Mouse (Mus musculus) heart, postnatal 25 days (tissue): Measurements from ENCODE around the gene Polg2. TPM values are rescaled to one million over a fixed set of nuclear protein-coding genes. Genes with fewer than 3 reads are reported as not detected.
"Not testable (repeated sequence)": the region's sequence is repeated elsewhere in the genome, so short reads cannot be mapped to it uniquely, and the experiment has no call there.

Experiments
- DNase-seq: peaks from one replicate; pipeline ENCODE4 v3.0.0; 2022; ENCODE audit warnings: low spot score
- intact Hi-C: fragments of 180-260 bp; cut with DNase I; formaldehyde crosslinking; loops from one replicate; pipeline ENCODE4 v1.15.1; 2025
- total RNA-seq, 2 experiments: library from RNA; stranded (reverse); gene quantifications; 2 replicates each; pipeline ENCODE4 v1.2.3; 2021

Gene Polg2
- total RNA-seq, 2 experiments from 2014 or later: 4.2 to 4.9 TPM

DNA sequence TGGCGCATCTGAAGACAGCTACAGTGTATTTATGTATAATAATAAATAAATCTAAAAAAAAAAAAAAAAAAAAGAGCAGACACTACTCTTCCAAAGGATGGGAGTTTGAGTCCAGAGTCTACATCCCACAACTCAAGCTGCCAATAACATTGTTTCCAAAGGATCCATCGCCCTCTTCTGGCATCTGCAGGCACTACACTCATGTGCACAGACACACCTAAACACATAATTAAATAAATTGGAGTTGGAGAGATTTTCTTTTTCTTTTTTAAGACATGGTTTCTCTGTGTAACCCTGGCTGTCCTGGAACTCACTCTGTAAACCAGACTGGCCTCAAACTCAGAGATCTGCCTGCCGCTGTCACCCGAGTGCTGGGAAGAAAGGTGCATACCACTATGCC, 11.8 kb downstream of the Polg2 start:
- no peak for DNase-seq
- intact Hi-C loops: no loop called here

DNA sequence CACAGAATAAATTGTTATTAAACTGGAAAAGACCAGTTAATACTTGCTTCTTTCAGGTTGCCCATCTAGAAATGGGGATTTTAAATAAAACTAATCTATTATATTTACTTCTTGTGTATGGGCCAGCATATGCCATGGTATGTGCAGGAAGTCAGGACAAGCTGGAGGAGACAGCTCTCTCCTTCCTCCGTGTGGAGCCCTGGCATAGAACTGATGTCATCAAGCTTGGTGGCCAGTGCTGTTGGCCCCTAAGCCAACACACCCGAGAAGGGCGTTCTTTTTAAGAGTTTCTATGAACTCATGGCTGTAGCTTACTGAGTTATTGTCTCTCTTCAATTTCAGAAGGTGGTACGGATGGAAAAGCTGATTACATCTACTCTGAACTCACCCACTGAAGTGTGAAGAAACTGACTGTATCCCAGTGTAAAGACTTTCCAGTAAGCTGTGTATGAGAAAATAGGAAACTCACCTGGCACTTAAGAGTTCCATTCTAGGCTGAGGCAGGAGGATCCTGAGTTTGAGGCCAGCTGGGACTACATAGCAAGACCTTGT, 12.7 kb downstream of the Polg2 start:
- DNase-seq: no peak
- intact Hi-C loops: no loop called here

DNA sequence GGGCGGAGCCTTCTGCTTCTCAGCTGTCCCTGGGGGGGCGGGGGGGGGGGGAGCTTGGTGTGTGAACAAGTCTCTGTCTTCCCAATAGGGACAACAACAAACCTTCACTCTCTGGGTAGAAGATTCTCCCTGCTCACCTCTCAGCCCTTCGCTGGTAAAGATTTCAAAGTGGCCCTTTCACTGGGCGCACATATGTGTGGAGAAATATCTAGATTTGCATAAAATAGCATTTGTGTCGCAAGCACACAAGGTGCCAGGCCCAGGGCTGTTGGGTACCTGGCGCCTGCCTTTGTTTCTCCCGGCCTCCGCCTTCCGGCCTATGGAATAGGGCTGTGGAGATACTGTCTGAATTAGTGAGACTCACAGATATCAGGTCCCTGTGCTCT, 16.5 kb downstream of the Polg2 start:
- intact Hi-C loops: no loop called here
- no peak for DNase-seq

DNA sequence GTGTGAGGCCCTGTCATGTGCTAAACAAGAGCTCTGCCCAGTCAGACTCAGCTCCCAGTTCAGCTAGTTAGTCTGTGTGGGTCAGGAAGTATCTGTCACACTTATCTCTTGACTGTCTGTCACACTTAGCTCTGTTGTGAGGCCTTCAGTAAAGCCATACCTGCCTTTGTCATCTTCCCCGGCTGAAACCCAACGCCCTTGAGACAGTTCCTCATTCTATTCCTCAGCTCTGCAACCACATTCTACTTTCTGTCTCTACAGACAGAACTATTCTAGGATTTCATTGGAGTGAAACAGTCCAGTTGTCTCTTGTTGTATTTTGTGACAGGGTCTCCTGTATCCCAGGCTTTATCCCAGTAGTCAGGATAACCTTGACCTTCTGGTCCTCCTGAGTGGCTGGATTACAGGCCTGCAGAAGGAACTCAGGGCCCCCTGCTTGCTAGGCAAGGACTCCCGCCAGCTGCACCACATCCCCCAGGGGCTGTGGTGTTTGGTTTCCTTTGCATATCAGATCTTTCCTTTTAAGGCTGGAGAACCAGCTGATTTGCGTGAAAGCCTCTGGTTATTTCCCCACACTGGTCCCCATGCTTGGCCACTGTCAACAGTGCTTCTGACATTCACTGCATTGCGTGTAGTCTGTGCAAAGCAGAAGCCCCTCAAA, 17.1 kb downstream of the Polg2 start:
- intact Hi-C loops: no loop called here

DNA sequence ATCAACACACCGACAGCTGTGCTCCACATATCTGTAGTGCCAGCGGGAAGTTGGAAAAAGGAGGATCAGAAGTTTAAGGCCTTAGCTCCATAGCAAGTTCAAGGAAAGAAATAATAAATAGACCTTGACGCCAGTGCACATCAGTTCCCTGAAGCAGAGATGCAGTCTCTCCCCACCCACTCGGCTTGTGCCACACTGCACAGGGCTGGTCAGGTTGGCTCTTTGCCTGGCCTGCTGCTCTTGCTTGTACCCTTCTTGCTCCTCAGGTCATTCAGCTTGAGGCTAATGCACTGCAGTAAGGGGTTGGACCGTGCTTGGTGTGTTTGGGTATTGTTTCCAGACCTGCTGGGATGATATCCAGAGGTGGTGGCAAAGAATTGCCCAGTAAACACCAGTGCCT, 18.8 kb downstream of the Polg2 start:
- DNase-seq: no peak
- intact Hi-C loops: no loop called here

More for the DNA sequence above, 17.1 kb downstream of the Polg2 start:
- DNase-seq: peak; percentile 15

DNA sequence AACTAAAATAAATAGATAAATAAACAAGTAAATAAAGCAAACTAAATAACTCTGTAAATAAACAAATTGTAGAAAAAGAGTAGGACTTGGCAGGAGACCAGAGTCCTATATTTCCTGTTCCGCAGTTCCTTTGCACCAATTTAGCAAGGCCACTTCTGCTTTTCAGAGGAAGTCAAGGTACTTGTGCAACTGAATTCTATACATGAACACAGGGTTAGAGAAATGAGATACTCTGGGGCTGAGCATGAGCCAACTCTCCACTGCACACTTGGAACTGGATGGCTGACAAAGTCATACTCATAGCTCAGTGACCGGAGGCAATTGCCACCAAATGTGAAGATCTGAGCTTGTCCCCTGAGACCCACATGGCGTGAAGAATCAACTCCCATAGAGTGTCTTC, 20.3 kb downstream of the Polg2 start:
- no peak for DNase-seq
- intact Hi-C loops: no loop called here

DNA sequence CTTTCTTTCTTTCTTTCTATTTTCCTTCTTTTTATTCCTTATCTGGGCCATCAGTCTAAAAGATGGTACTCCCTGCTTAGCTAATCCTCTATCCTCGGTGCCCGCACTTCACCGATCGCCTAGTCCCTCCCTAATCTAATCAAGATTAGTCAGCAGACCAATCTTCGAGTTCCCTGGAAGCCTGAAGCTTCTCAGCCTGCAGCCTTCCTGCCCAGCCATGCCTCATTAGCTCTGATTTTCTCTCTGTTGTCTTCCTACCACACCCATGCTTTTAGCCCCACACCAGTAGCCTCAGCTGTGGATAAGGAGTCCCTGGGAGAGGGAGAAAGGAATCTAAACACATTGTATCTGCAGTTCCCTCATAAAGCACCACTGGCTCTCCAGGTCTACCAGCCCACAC, 23.8 kb downstream of the Polg2 start:
- DNase-seq: no peak
- intact Hi-C loops: no loop called here

DNA sequence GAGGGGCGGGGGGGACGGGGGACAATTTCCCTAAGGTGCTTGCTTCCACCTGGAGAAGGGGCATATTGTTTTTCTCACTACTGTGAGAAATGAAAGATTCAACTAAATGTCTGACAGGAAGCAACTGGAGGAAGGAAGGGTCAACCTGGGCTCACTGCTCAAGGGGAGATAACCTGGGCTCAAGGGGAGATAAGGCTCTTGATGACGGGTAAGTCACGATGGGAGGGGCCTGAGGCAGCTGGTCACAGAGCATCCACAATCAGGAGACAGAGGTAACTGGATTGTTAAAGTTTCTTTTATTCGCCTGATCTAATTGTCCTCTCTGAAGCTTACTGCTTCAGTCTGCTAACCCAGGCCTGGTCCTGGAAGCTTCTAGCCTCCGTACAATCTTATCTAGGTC, 26.0 kb downstream of the Polg2 start:
- intact Hi-C loops: no loop called here
- no peak for DNase-seq

DNA sequence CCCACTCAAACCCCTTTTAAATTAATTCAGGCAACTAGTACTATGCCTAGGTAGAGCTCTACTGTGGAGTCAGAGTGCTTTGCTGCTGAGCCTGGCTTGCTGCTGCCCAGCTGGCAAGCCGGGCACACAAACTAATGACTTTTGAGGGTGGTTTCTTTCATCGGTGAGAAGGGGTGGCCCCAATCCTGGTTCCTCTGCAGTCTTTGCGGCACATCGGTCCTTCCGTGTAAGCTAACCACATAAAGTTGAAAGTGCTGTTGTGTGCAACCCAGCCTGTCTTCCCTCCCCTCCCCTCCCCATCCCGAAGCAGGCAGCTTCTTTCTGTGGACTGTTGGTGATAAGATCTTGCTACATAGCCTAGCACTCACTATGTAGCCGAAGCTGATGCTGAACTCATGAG, 27.2 kb downstream of the Polg2 start:
- no peak for DNase-seq
- intact Hi-C loops: no loop called here

DNA sequence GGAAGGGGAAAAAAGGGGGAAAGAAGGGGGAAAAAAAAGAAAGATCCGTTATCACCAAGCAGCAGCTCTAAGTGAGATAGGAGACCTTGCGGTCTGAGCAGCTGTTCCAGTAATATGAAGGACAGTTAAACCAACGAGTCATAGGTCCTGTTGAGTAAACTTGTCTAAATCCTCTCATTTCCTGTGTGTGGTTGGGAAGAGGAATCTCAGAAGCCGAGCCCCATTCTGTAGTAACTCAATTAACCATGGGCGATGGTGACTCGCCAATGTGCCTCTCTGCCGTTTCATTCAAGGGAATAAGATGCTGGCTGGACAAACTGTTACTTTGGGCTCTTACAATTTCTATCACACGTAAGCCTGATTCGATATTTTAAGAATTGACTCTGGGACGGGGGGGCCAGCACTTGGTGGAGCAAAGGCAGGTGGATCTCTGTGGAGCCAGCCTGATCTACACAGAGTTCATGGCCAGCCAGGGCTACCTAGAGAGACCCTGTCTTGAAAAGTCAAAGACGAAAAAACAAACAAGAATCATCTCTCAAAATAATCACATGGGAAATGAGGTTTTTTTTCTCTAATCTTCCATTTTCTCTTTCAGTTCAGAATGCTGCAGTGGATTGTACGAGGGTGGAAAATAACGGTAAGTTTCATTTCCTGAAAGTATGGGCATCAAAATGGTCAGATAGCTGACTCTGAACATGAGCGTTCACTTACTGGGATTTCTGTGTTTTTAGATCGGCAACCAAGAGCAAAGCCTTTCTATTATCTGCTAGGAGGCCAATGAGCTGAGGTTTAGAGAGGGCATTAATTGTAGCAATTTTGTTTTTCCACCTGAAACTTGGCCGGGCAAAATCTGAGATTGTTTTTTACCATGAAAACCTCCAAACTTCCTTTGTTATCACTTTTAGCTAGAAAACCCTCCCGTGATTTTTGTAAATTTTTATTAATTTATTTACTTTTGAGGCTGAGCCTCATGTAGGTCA, 28.0 kb downstream of the Polg2 start, which contains the start of gene Milr1:
Gene Milr1, plus strand, starts transcription at position 188 of the 980 bp plus-strand sequence.
- no peak for DNase-seq
- intact Hi-C loops: no loop called here

DNA sequence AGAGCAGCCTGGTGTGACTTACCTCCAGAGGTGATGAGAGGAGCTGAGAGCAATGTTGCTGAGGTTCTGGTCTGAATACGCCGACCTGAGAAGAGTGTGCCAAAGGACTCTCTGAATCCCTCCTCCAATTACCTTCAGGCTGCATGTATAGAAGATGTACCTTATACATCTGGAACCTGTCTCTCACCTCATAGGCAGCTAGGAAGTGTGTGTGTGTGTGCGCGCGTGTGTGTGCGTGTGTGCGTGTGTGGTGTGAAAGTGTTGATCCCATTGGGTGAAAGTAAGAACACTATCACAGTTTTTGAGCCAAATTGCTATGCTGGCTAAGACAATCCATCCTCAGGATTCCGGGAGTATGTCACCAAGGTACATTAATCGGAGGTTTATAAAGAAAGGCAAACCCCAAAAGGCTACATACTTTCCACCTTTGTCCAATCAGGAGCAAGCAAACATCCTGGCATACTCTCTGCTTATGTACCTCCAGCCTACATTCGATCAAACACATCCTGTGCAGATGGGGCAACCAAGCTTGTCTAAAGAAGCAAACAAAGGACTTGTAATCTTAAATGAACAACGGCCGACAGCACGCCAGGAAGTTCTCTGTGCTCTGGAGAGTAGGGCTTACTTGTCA, 29.1 kb downstream of the Polg2 start, which contains the start of gene Pecam1:
Gene Pecam1, minus strand, starts transcription at position 508 of the 631 bp plus-strand sequence.
- intact Hi-C loops: no loop called here
- no peak for DNase-seq

DNA sequence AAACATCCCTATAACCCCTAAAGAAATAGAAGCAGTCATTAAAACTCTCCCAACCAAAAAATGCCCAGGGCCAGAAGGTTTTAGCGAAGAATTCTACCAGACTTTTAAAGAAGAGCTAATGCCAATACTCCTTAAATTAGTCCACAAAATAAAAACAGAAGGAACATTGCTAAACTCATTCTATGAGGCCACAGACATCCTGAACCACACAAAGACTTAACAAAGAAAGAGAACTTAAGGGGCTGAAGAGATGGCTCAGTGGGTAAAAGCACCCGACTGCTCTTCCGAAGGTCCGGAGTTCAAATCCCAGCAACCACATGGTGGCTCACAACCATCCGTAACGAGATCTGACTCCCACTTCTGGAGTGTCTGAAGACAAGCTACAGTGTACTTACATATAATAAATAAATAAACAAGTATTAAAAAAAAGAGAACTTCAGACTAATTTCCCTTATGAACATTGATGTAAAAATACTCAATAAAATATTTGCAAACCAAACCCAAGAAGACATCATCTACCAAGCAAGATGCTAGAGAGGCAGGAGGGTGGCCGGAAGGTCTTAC, 29.7 kb downstream of the Polg2 start:
- not testable (repeated sequence) for DNase-seq
- intact Hi-C loops: loop anchor here (10.0 kb wide), 1 partner anchor 335 kb away; no protein-coding TSS in a partner anchor

DNA sequence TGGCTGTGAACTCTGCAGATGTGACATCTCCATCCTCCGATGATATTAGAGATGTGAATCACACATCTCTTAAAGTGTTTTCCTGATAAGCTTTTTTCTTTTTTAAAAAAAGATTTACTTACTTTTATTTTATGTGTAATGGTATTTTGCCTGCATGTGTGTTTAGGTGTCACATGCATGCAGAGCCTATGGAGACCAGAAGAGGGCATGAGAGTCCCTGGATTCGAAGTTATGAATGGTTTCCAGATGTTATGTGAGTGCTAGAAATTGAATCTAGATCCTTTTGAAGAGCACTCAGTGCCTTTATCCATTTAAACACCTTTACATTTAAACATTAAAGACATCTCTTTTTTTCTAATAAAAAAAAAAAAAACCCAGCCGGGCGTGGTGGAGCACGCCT, 34.4 kb downstream of the Polg2 start:
- DNase-seq: no peak
- intact Hi-C loops: loop anchor here (10.0 kb wide), 1 partner anchor 330 kb away; no protein-coding TSS in a partner anchor

DNA sequence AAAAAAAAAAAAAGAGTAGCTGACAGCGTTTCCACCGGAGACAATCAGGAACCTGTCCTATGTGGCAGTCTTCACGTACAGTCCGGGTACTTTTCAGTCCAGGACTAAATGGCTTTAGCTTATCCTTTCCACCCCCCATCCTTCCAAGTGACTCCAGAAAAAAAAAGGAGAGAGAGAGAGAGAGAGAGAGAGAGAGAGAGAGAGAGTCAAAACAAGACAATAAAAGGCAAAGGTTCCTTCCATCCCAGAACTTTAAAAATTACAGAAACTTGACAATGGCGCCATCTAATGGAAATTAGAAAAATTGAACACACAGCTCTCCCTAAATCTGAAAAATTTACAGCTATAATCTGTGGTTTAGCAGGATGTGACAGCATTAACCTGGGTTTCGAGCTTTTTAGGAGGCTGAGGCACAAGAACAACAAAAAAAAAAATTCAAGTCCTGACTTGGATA, 36.9 kb downstream of the Polg2 start:
- no peak for DNase-seq
- intact Hi-C loops: loop anchor here (1.0 to 10.0 kb wide), 2 partner anchors 94 to 328 kb away; no protein-coding TSS in a partner anchor

DNA sequence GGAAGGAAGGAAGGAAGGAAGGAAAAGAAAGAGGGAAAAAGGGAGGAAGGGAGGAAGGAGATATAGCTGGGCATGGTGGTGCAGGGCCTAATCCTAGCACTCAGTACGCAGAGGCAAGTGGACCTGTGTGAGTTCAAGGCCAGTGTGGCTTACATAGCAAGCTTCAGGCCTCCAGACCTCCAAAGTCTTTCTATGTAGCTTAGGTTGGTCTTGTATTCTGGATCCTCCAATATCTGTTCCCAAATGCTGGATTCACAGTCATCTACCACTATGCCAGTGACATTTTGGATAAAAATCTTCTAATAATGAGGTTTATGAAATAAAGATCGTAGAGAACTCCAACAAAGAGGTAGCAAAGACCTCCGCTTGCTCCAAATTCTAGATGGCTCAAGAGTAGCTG, 37.5 kb downstream of the Polg2 start:
- intact Hi-C loops: loop anchor here (1.0 to 10.0 kb wide), 3 partner anchors 59 to 327 kb away; no protein-coding TSS in a partner anchor
- no peak for DNase-seq

DNA sequence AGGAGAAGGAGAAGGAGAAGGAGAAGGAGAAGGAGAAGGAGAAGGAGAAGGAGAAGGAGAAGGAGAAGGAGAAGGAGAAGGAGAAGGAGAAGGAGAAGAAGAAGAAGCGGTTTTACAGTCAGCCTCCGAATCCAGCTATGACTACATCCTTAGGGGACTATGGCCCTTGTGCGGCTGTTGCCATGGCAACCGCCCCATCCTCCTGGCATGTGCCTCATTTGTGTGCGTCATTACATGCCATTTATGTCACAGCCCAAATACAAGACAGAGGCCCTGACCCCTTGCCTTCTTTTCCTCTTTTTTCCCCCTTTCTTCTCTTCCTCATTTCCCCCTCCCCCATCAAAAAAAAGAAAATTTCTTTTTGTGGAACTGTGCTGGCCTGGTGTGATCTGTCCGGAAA, 38.1 kb downstream of the Polg2 start:
- no peak for DNase-seq
- intact Hi-C loops: loop anchor here (2.0 to 10.0 kb wide), 2 partner anchors 58 to 326 kb away; no protein-coding TSS in a partner anchor

DNA sequence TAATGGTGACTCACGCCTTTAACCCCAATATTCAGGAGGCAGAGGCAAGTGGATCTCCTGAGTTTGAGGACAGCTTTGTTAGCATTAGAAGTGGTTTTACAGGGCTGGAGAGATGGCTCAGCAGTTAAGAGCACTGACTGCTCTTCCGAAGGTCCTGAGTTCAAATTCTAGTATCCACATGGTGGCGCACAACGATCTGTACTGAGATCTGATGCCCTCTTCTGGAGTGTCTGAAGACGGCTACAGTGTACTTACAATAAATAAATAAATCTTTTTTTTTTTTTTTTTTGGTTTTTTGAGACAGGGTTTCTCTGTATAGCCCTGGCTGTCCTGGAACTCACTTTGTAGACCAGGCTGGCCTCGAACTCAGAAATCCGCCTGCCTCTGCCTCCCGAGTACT, 38.6 kb downstream of the Polg2 start:
- intact Hi-C loops: loop anchor here (2.0 to 10.0 kb wide), 2 partner anchors 58 to 326 kb away; no protein-coding TSS in a partner anchor
- DNase-seq: not testable (repeated sequence)

DNA sequence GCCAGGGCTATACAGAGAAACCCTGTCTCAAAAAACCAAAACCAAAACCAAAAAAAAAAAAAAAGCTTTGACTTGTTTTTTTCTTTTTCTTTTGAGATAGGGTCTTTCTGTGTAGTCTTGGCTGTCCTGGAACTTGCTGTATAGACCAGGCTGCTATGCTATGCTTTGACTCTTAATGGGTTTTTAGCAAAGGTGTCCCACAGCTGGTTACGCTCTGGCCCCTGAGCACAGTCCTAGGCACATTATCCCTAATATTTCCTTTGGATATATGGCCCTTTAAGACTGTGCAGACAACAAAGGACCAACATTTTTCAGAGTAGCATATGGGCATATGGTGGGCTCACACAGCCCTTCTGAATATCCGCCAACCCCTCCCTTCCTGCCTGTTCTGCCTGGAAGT, 40.2 kb downstream of the Polg2 start:
- intact Hi-C loops: loop anchor here (5.0 kb wide), 1 partner anchor 42 kb away; no protein-coding TSS in a partner anchor
- DNase-seq: no peak

DNA sequence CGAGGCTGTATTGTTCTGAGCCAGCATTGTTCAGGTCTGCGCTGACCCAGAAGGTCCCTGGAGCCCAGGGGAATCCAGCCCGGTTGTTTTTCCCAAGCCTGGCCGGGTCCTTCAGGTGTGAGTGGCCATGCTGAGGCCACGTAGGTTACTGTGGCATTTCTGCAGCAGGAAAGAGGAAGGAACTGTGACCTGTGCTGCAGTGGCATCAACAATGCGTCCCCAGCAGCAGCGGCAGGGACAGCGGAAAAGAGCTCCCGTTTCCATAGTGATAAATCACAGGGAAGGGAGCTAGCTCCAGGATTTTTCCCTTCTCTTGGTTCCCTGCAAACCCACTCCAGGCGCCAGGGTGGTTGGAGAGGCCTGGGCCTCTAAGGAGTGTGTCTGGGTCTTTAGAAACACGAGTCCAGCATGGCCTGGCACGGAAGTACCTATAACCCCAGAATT, 42.1 kb downstream of the Polg2 start:
- intact Hi-C loops: loop anchor here (2.0 to 5.0 kb wide), 2 partner anchors 26 to 40 kb away; no protein-coding TSS in a partner anchor
- peak; percentile 52 for DNase-seq
